Mouse (Mus musculus): ENCODE data around the gene Fam78b.

The Fam78b gene

DNA sequence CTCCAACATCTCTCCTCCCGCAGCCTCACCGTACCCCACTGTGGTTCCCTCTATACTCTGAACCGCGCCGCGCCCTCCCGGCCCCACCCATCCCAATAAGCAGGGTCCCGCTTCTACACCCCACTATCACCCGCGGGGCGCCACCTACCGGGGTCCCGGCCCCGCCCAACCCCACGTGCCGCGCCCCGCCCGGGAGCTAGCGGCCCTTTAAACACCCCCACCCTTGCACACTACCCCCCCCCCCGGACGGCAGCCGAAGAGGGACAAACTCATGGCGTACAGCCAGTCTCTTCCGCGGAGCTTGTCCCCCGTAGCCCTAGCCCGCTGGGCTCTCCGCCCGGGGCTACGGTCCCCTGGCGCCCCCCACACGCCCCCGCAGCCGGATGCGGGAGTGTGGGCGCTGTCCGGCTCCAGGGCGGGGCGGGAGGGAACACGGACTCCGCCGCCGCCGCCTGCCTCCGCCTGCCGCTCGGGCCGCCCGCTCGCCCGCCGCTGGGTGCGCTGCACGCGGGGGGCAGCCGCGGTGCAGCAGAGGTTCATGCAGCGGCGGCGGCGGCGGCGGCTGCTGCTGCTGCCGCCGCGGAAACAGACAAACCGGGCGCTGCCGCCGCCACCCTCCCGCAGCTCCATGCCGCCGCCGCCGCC lies 566 bp upstream of the Fam78b start:
- peaks cover 51% of the 10 kb centered on the region for H3K27me3 ChIP-seq (ENCODE audit: insufficient read depth, low read length)
- no peaks in the 10 kb centered on the region for H3K36me3 ChIP-seq (ENCODE audit: insufficient read depth, low read length)
- no peaks in the 10 kb centered on the region for H3K9me3 ChIP-seq (ENCODE audit: low read length)
- no peak for TF ChIP-seq CTCF (conservative IDR thresholded peaks at IDR 0.05; ENCODE audit: low read length)
- no peak for TF ChIP-seq NANOG (IDR thresholded peaks at IDR 0.05; ENCODE audit: borderline replicate concordance, low read length)
- no peak for TF ChIP-seq POU5F1 (IDR thresholded peaks at IDR 0.05; ENCODE audit: borderline replicate concordance, low read length)
- peak overlapping the region; percentile 89 for H3K4me3 ChIP-seq (replicated peaks; ENCODE audit: low read length)
- H3K4me1 ChIP-seq (replicated peaks; ENCODE audit: low read depth, low read length) = peaks cover 23% of the 10 kb centered on the region

DNA sequence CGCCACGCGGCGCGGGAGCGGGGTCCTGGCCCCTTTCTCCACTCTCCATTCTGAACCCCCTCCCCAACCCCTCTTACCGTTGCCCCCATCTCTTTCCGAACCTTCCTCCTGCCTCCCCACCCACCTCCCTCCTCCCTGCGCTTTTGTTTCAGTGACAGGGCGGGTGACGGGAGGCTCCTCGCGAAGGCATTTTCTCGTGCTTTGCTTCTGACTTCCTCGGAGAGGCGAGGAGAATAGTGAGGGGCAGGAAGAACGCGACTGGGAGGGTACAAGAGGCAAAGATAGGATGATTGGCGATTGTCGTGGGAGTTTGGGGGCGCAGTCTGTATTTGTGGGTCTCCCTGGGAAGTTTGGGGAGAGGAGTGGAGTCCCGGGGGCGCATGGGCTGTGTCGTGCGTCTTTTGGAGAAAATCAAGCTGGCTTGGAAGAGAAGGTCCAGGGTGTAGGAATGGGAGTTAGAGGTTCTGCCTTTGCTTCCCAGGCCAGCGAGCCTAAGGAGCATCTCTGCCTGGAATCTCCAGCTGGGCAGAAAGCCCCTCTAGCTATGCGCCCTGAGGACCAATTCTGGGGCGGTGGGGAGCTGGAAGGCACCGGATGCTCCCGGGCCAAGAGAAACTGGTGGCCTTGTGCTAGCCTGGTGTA lies 748 bp downstream of the Fam78b start:
- Histone ChIP-seq H3K36me3 (ENCODE audit: insufficient read depth, low read length) (no peaks in the 10 kb centered on the region), H3K27me3 (ENCODE audit: insufficient read depth, low read length) (peaks cover 49% of the 10 kb centered on the region), H3K4me3 (replicated peaks; ENCODE audit: low read length) (peak overlapping the region; percentile 89), H3K4me1 (replicated peaks; ENCODE audit: low read depth, low read length) (peaks cover 24% of the 10 kb centered on the region), H3K9me3 (ENCODE audit: low read length) (no peaks in the 10 kb centered on the region)
- TF ChIP-seq NANOG (IDR thresholded peaks at IDR 0.05; ENCODE audit: borderline replicate concordance, low read length) (no peak), POU5F1 (IDR thresholded peaks at IDR 0.05; ENCODE audit: borderline replicate concordance, low read length) (no peak), CTCF (conservative IDR thresholded peaks at IDR 0.05; ENCODE audit: low read length) (no peak)

DNA sequence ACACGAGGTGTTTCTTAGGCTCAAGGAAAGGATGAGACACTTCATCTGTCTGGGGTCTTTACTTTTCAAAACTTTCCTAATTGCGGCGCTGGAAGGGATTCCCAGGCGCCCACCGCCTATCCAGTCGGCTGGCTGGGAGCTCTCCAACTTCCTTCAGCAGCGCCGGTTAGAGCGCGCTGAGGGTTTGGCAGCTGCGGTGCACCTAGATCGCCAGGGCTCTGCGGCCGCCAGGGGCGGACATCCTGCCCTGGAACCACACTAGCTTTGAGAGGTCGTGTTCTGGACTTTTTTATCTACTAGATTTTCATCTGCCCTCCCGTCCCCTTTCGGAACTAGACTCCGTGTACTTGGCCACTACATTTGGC lies 1.3 kb downstream of the Fam78b start:
- Histone ChIP-seq H3K27me3 (ENCODE audit: insufficient read depth, low read length) (peaks cover 44% of the 10 kb centered on the region), H3K4me1 (replicated peaks; ENCODE audit: low read depth, low read length) (peaks cover 27% of the 10 kb centered on the region), H3K36me3 (ENCODE audit: insufficient read depth, low read length) (no peaks in the 10 kb centered on the region), H3K9me3 (ENCODE audit: low read length) (no peaks in the 10 kb centered on the region), H3K4me3 (replicated peaks; ENCODE audit: low read length) (peak overlapping the region; percentile 89)
- no peak for TF ChIP-seq NANOG (IDR thresholded peaks at IDR 0.05; ENCODE audit: borderline replicate concordance, low read length)
- peak; percentile 31 for TF ChIP-seq CTCF (conservative IDR thresholded peaks at IDR 0.05; ENCODE audit: low read length)

DNA sequence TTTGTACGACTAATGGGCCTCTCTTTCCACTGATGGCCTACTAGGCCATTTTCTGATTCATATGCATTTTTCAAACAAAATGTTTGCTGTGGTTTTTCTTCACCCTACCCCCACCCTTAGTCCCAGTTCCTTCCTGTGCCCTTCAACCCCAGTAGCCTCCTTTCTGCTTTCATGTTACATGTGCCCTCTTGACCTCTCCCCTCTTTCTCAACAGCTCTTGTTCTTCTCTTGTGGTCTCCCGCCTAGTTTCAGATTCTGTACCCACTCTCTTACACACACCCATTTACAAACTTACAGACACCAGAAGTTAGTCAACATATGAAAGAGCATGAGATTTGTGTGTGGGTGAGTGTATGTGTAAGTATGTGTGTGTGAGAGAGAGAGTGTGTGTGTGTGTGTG lies 3.4 kb downstream of the Fam78b start:
- TF ChIP-seq NANOG (IDR thresholded peaks at IDR 0.05; ENCODE audit: borderline replicate concordance, low read length) = no peak
- no peak for TF ChIP-seq POU5F1 (IDR thresholded peaks at IDR 0.05; ENCODE audit: borderline replicate concordance, low read length)
- no peak for TF ChIP-seq CTCF (conservative IDR thresholded peaks at IDR 0.05; ENCODE audit: low read length)
- no peaks in the 10 kb centered on the region for H3K9me3 ChIP-seq (ENCODE audit: low read length)
- H3K27me3 ChIP-seq (ENCODE audit: insufficient read depth, low read length) = peaks cover 28% of the 10 kb centered on the region
- no peaks in the 10 kb centered on the region for H3K36me3 ChIP-seq (ENCODE audit: insufficient read depth, low read length)
- peaks cover 42% of the 10 kb centered on the region for H3K4me1 ChIP-seq (replicated peaks; ENCODE audit: low read depth, low read length)
- H3K4me3 ChIP-seq (replicated peaks; ENCODE audit: low read length) = no peak overlapping the region

DNA sequence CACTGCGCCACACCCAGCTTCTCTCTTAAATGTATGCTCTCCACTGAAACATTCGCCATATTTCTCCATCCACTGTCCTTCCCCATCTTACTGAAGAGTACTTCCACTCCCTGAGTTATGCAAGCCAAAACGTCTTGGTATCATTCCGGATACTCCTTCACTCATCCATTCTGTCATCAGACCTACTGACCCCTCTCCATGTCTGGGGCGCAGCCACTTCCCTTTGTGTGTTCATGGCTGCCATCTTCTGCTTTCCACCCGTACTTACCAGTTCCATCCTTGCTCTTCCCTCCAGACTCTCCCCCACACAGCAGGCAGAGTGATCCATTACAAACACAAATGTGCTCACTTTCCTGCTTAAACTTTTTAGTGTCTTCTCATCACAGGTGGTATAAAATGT lies 6.1 kb downstream of the Fam78b start:
- peaks cover 22% of the 10 kb centered on the region for H3K27me3 ChIP-seq (ENCODE audit: insufficient read depth, low read length)
- TF ChIP-seq NANOG (IDR thresholded peaks at IDR 0.05; ENCODE audit: borderline replicate concordance, low read length) (no peak), CTCF (conservative IDR thresholded peaks at IDR 0.05; ENCODE audit: low read length) (no peak), POU5F1 (IDR thresholded peaks at IDR 0.05; ENCODE audit: borderline replicate concordance, low read length) (no peak)
- H3K9me3 ChIP-seq (ENCODE audit: low read length) = no peaks in the 10 kb centered on the region
- no peak overlapping the region for H3K4me3 ChIP-seq (replicated peaks; ENCODE audit: low read length)
- peaks cover 33% of the 10 kb centered on the region for H3K4me1 ChIP-seq (replicated peaks; ENCODE audit: low read depth, low read length)
- H3K36me3 ChIP-seq (ENCODE audit: insufficient read depth, low read length) = no peaks in the 10 kb centered on the region

DNA sequence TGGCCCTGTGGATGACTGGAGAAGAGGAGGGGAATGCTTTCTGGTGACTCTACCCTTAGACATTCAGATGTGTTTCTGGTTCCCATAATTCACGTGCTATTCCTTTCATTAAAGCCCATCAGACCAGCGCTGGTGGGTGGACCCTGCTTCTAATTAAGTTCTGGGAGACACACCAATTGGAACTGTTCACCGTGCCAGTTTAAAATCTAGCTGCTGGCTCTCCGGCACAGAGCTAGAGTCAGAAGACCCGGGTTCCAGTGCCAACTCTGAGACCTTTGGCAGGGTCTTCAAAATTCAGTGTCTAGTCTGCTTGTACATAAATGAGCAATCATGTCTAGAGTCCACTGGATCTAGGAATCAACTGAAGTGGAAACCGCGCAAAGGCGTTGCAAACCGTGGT lies 9.0 kb downstream of the Fam78b start:
- no peak for TF ChIP-seq NANOG (IDR thresholded peaks at IDR 0.05; ENCODE audit: borderline replicate concordance, low read length)
- no peak for TF ChIP-seq CTCF (conservative IDR thresholded peaks at IDR 0.05; ENCODE audit: low read length)
- TF ChIP-seq POU5F1 (IDR thresholded peaks at IDR 0.05; ENCODE audit: borderline replicate concordance, low read length) = no peak
- peaks cover 9% of the 10 kb centered on the region; the same call in 1 of the 2 replicates for H3K27me3 ChIP-seq (ENCODE audit: insufficient read depth, low read length)
- no peak overlapping the region for H3K4me3 ChIP-seq (replicated peaks; ENCODE audit: low read length)
- no peaks in the 10 kb centered on the region for H3K36me3 ChIP-seq (ENCODE audit: insufficient read depth, low read length)
- H3K4me1 ChIP-seq (replicated peaks; ENCODE audit: low read depth, low read length) = peaks cover 28% of the 10 kb centered on the region
- H3K9me3 ChIP-seq (ENCODE audit: low read length) = no peaks in the 10 kb centered on the region

DNA sequence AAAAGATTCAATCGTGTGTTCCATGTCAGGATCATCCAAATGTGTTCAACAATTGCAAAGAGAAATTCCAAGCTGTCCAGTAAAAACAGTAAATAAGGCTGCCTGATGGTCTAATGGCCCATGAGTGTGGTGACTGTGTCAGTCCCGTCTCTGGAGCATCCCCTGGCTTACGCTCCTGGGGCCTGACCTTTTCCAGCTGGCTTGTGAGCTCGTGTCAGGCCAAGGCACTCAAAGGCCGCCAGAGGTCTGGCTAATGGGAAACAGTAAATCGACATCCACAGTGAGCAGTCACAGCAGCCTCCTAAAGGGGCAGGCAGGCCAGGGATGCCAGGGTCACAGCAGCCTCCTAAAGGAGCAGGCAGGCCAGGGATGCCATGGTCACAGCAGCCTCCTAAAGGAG lies 10.1 kb downstream of the Fam78b start:
- no peaks in the 10 kb centered on the region for H3K9me3 ChIP-seq (ENCODE audit: low read length)
- H3K4me1 ChIP-seq (replicated peaks; ENCODE audit: low read depth, low read length) = peaks cover 30% of the 10 kb centered on the region
- peaks cover 9% of the 10 kb centered on the region; the same call in 1 of the 2 replicates for H3K27me3 ChIP-seq (ENCODE audit: insufficient read depth, low read length)
- no peaks in the 10 kb centered on the region for H3K36me3 ChIP-seq (ENCODE audit: insufficient read depth, low read length)
- TF ChIP-seq POU5F1 (IDR thresholded peaks at IDR 0.05; ENCODE audit: borderline replicate concordance, low read length) = no peak
- no peak for TF ChIP-seq CTCF (conservative IDR thresholded peaks at IDR 0.05; ENCODE audit: low read length)
- no peak overlapping the region for H3K4me3 ChIP-seq (replicated peaks; ENCODE audit: low read length)

DNA sequence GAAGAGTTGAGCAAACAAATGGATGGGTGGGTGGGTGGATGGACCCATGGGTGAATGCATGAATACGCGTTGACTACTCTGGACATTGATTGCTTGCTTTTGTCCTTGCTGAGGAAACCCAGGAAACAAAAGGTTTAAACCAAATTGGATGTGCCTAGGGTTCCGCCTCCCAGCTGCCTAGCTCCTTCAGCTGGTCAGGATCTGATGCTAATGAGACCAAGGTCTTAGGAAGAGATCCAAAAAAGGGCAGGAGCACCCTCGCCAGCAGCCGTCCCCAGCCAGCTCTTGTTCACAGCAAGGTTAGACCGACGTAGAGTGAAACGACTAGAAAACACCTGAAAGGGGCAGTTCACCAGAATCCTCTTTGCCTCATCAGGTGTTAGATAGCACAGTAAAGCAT lies 11.4 kb downstream of the Fam78b start:
- TF ChIP-seq POU5F1 (IDR thresholded peaks at IDR 0.05; ENCODE audit: borderline replicate concordance, low read length) (no peak), CTCF (conservative IDR thresholded peaks at IDR 0.05; ENCODE audit: low read length) (no peak), NANOG (IDR thresholded peaks at IDR 0.05; ENCODE audit: borderline replicate concordance, low read length) (no peak)
- Histone ChIP-seq H3K36me3 (ENCODE audit: insufficient read depth, low read length) (no peaks in the 10 kb centered on the region), H3K4me3 (replicated peaks; ENCODE audit: low read length) (no peak overlapping the region), H3K9me3 (ENCODE audit: low read length) (no peaks in the 10 kb centered on the region), H3K27me3 (ENCODE audit: insufficient read depth, low read length) (peaks cover 9% of the 10 kb centered on the region; the same call in 1 of the 2 replicates), H3K4me1 (replicated peaks; ENCODE audit: low read depth, low read length) (peaks cover 28% of the 10 kb centered on the region)
